In the genomic region with DNA sequence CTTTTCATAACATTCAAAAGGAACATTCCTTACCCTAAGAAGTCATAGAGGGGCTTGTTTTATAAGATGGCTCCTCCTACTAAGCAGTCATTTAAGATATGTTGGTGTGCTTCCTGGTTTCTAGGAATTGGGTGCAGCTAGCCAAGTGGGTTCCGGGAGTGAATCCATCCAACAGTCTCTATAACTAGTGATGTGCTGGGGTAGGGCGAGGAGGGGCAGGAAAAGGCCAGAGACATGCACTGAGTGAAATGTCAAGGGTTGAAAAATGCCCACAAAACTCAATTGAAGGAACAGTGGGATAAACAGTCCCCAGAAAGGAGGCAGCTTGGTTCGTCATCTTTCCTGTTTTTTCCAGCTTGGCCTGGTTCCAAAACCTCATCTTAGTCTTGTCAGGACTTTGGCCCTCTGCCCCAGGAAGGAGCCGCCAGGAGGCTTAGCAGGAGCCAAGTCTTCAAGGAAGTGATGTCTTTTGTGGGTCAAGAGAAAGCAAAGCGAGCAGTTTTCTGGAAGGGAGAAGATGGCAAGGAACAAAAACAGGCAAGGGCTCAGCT, we compare ENCODE assay signal across 8 mouse cellular contexts. TPM values are rescaled to one million over a fixed set of nuclear protein-coding genes. Genes with fewer than 3 reads are reported as not detected.
DNase-seq lines count a peak whose midpoint lies in the region; ATAC-seq and TF ChIP-seq lines count a peak whose summit lies in the region.

No protein-coding gene starts in this region.

- DNase-seq in CH12.LX (ENCODE audit: extremely low read depth): no peak
- peak; percentile 90 for DNase-seq in adrenal gland, postnatal 14 days
- DNase-seq in heart, postnatal 10 days: peak; percentile 94
- DNase-seq in layer of hippocampus, adult 8-10 months (ENCODE audit: low spot score in 2 of 2): peak; percentile 38 to 54
- peak; percentile 94 for DNase-seq in lung, postnatal 14 days
- DNase-seq in urinary bladder, postnatal 10 days (ENCODE audit: low spot score): peak; percentile 49
- no peak for DNase-seq in embryo, embryonic 10 days (ENCODE audit: low spot score)

- ATAC-seq in forebrain, embryonic 16.5 days: peak; percentile 64

- intact Hi-C loops in heart, postnatal 10 days (cut with DNase I): loop anchor here (1.0 to 2.0 kb wide), 2 partner anchors 24 to 69 kb away; partner anchors contain the start of gene Top1

- in situ Hi-C loops in CH12.LX (cut with MboI; ENCODE audit: low pct_ligation_motif_present, low pct_unique_long_range_greater_than_20kb, low sequenced_read_pairs): no loop called here

- TF ChIP-seq RAD21 in CH12.LX (IDR thresholded peaks at IDR 0.05; ENCODE audit: low read depth, low read length): no peak

- 0 out of 2 replicates have a peak overlapping the region, but pooled peaks have one; percentile 7 for H3K4me2 ChIP-seq in CH12.LX (ENCODE audit: insufficient read depth, low read depth, poor library complexity, severe bottlenecking)
- no peak overlapping the region for H3K4me2 ChIP-seq in forebrain, embryonic 16.5 days (ENCODE audit: low read length)

- 33% methylated on average over 5 of the region's 5 CpGs for WGBS in forebrain, embryonic 16.5 days

- H3K9me3 ChIP-seq in CH12.LX (replicated peaks; ENCODE audit: low read length): peaks cover 5% of the 10 kb centered on the region
- H3K9me3 ChIP-seq in forebrain, embryonic 16.5 days (ENCODE audit: control insufficient read depth, low read length): no peaks in the 10 kb centered on the region

- no peaks in the 10 kb centered on the region for H3K27me3 ChIP-seq in CH12.LX (replicated peaks)
- H3K27me3 ChIP-seq in forebrain, embryonic 16.5 days (replicated peaks; ENCODE audit: control insufficient read depth, insufficient read depth, low read length): no peaks in the 10 kb centered on the region

- H3K79me2 ChIP-seq in CH12.LX (replicated peaks; ENCODE audit: control insufficient read depth, extremely low read depth, insufficient read depth, poor library complexity, severe bottlenecking): no peaks in the 10 kb centered on the region

- no peak for TF ChIP-seq POLR2A in CH12.LX (IDR thresholded peaks at IDR 0.05; ENCODE audit: low read depth, low read length)

- no peak for TF ChIP-seq CTCF in CH12.LX (conservative IDR thresholded peaks at IDR 0.05 in 1 of 2, IDR thresholded peaks at IDR 0.05 in 1 of 2; ENCODE audit: low read depth in 2 of 2, low read length in 2 of 2)

- no peak for TF ChIP-seq EP300 in CH12.LX (IDR thresholded peaks at IDR 0.05; ENCODE audit: low read length)

- no peak overlapping the region for H3K4me3 ChIP-seq in CH12.LX (replicated peaks in 1 of 3; ENCODE audit: low read depth in 2 of 3, low read length in 2 of 3, poor library complexity in 1 of 3)
- H3K4me3 ChIP-seq in forebrain, embryonic 16.5 days (replicated peaks; ENCODE audit: low read length): no peak overlapping the region

- peaks cover 27 to 67% of the 10 kb centered on the region in 2 experiments for H3K4me1 ChIP-seq in CH12.LX (ENCODE audit: control insufficient read depth in 1 of 2, insufficient read depth in 2 of 2)
- peaks cover 40% of the 10 kb centered on the region for H3K4me1 ChIP-seq in forebrain, embryonic 16.5 days (replicated peaks; ENCODE audit: control insufficient read depth, insufficient read depth, low read length)

- dilution Hi-C loops in CH12.LX (cut with MboI; ENCODE audit: extremely low pct_ligation_motif_present, extremely low pct_unique_long_range_greater_than_20kb, low sequenced_read_pairs): no loop called here

- H3K36me3 ChIP-seq in CH12.LX (replicated peaks in 1 of 2; ENCODE audit: control insufficient read depth in 1 of 2, insufficient read depth in 1 of 2, low read length in 1 of 2): no peaks in the 10 kb centered on the region
- no peaks in the 10 kb centered on the region for H3K36me3 ChIP-seq in forebrain, embryonic 16.5 days (ENCODE audit: control insufficient read depth, insufficient read depth)

- peak overlapping the region; percentile 85 for H3K27ac ChIP-seq in CH12.LX (ENCODE audit: insufficient read depth, low read depth)
- peak overlapping the region; percentile 59; the same call in 1 of the 2 replicates for H3K27ac ChIP-seq in forebrain, embryonic 16.5 days (ENCODE audit: low read length)

- H3K9ac ChIP-seq in CH12.LX (ENCODE audit: insufficient read depth, low read depth): 0 out of 2 replicates have a peak overlapping the region, but pooled peaks have one; percentile 7
- no peak overlapping the region for H3K9ac ChIP-seq in forebrain, embryonic 16.5 days (replicated peaks; ENCODE audit: low read depth, low read length)

TF ChIP-seq in CH12.LX, 34 proteins besides CTCF, POLR2A, EP300 and RAD21:
- no peak for TF ChIP-seq PAX5 (IDR thresholded peaks at IDR 0.05; ENCODE audit: low read length)
- TF ChIP-seq NRF1 (IDR thresholded peaks at IDR 0.05; ENCODE audit: low read depth, low read length): no peak
- TF ChIP-seq USF2 (conservative IDR thresholded peaks at IDR 0.05; ENCODE audit: low read depth, low read length): no peak
- TF ChIP-seq MAX (IDR thresholded peaks at IDR 0.05; ENCODE audit: low read length): no peak
- no peak for TF ChIP-seq ZC3H11A (IDR thresholded peaks at IDR 0.05; ENCODE audit: low read depth, low read length)
- no peak for TF ChIP-seq BHLHE40 (IDR thresholded peaks at IDR 0.05; ENCODE audit: low read depth, low read length)
- no peak for TF ChIP-seq ETS1 (conservative IDR thresholded peaks at IDR 0.05; ENCODE audit: low read depth, low read length)
- no peak for TF ChIP-seq MXI1 (IDR thresholded peaks at IDR 0.05; ENCODE audit: low read depth, low read length)
- no peak for TF ChIP-seq GABPA (IDR thresholded peaks at IDR 0.05; ENCODE audit: insufficient replicate concordance, low read depth, low read length)
- TF ChIP-seq KAT2A (IDR thresholded peaks at IDR 0.05; ENCODE audit: insufficient replicate concordance, low read length): no peak
- no peak for TF ChIP-seq UBTF (IDR thresholded peaks at IDR 0.05; ENCODE audit: low read depth, low read length)
- TF ChIP-seq SIN3A (IDR thresholded peaks at IDR 0.05; ENCODE audit: low read length): no peak
- no peak for TF ChIP-seq ZKSCAN1 (IDR thresholded peaks at IDR 0.05; ENCODE audit: borderline replicate concordance, low read depth, low read length)
- no peak for TF ChIP-seq MEF2A (IDR thresholded peaks at IDR 0.05; ENCODE audit: borderline replicate concordance, low read depth, low read length)
- no peak for TF ChIP-seq ELF1 (IDR thresholded peaks at IDR 0.05; ENCODE audit: low read depth, low read length)
- no peak for TF ChIP-seq NELFE (IDR thresholded peaks at IDR 0.05; ENCODE audit: low read depth, low read length)

RNA-seq across cellular contexts. Expression of gene Top1, which starts 24.0 kb away (rescaled TPM):
- total RNA-seq in CH12.LX (2012; rRNA removed) (91.3 and 150 TPM in 2 replicates), CH12.LX (2014; rRNA removed) (89.8 and 91.4 TPM in 2 replicates)
- 299 and 312 TPM in 2 replicates for polyA plus RNA-seq in CH12.LX (2012; ENCODE audit: insufficient read length, low read depth)
- total RNA-seq in adrenal gland, postnatal 14 days (2021): 86.3 and 97.6 TPM in 2 replicates
- 96.9 and 101 TPM in 2 replicates for polyA plus RNA-seq in forebrain, embryonic 16.5 days (2015; fragmentation: Nextera tagmentation; extraction: Ambion mirVana)
- total RNA-seq in heart, postnatal 10 days (2021): 10 to 100 TPM; 53.1 to 65.1 TPM
- total RNA-seq in layer of hippocampus, adult 8-10 months (2022): 10 to 100 TPM; 66.7 to 86.7 (median 78.4) TPM

Comparison
In these comparisons a context has a peak if more than half of its experiments do, and no peak if none do; other contexts are left out.
1. DNase-seq: peak in adrenal gland, postnatal 14 days (single experiment), heart, postnatal 10 days (2 of 2), layer of hippocampus, adult 8-10 months (2 of 2), lung, postnatal 14 days (single experiment) and urinary bladder, postnatal 10 days (single experiment); none in CH12.LX (single experiment) and embryo, embryonic 10 days (single experiment).